8 mouse cellular contexts compared by ENCODE assay signal in the genomic region with DNA sequence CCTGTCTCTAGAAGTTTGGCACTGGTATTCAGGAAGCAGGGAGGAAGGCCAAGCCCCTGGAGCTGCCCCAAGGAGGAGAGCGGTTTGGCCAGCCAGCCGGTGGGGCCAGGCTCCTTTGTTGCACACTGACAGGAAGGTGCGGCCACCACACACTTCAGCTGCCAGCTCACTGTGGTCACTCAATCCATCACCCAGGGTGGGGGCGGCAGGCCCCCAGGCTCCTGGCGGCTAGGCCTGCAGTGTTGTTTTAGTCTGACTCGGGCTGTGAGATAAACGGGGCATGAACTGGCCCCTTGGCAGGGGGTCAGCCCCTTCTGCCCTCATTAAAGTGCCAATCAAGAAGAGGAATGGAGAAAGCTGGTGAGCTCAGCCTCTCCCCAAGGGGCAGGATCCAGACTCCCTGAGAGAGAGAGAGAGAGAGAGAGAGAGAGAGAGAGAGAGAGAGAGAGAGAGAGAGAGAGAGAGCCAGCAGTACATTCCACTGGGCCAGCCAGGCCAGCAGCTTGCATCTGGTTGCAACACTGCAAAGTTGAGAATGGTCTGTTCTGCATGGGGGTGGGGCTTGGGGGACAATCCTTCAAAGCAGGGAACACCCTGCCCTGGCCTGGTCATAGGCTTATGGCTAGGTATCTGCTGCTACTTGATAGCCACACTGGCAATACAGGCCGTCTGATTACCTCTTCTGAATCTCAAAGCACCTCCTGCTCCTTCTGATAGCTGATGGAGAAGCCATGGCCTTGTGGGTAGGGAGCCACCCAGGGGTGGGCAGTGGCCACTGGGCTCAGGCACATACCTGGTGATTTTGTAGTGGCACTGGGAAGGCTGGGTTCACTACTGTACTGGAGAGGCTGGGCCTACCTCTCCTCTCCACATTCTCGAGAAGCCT. TPM values are rescaled to one million over a fixed set of nuclear protein-coding genes. Genes with fewer than 3 reads are reported as not detected.
DNase-seq lines count a peak whose midpoint lies in the region; ATAC-seq lines count a peak whose summit lies in the region.

No protein-coding gene starts in this region.

- DNase-seq in MN1 (ENCODE audit: low spot score), result peak; percentile 61
- DNase-seq in cerebellum, adult 11-12 months, result peak; percentile 51
- DNase-seq in heart, postnatal 4 days, result peak; percentile 81
- DNase-seq in limb, embryonic 11.5 days (ENCODE audit: low spot score), result peak; percentile 69
- DNase-seq in midbrain, embryonic 10.5 days (ENCODE audit: low spot score), result peak; percentile 30
- DNase-seq in thymus, postnatal 25 days, result no peak

- H3K4me1 ChIP-seq in forebrain, embryonic 15.5 days, result 0 out of 2 replicates have a peak, but pooled peaks cover 4% of the 10 kb centered on the region
- H3K4me1 ChIP-seq in limb, embryonic 11.5 days (ENCODE audit: control insufficient read depth, insufficient read depth, low read length), result peaks cover 13% of the 10 kb centered on the region
- peaks cover 12% of the 10 kb centered on the region for H3K4me1 ChIP-seq in midbrain, embryonic 10.5 days
- peaks cover 22% of the 10 kb centered on the region for H3K4me1 ChIP-seq in stomach, embryonic 15.5 days

- H3K27me3 ChIP-seq in forebrain, embryonic 15.5 days, result no peaks in the 10 kb centered on the region
- H3K27me3 ChIP-seq in limb, embryonic 11.5 days (ENCODE audit: control insufficient read depth, insufficient read depth, low read length), result no peaks in the 10 kb centered on the region
- no peaks in the 10 kb centered on the region for H3K27me3 ChIP-seq in midbrain, embryonic 10.5 days (ENCODE audit: low read depth, poor library complexity, severe bottlenecking)
- H3K27me3 ChIP-seq in stomach, embryonic 15.5 days (replicated peaks), result no peaks in the 10 kb centered on the region

- 19% methylated on average over 9 of the region's 9 CpGs for WGBS in forebrain, embryonic 15.5 days
- WGBS in limb, embryonic 11.5 days, result 10% methylated on average over 9 of the region's 9 CpGs
- 24% methylated on average over 9 of the region's 9 CpGs for WGBS in midbrain, embryonic 10.5 days
- WGBS in stomach, embryonic 15.5 days, result 24% methylated on average over 9 of the region's 9 CpGs

- H3K9me3 ChIP-seq in forebrain, embryonic 15.5 days, result no peaks in the 10 kb centered on the region
- H3K9me3 ChIP-seq in limb, embryonic 11.5 days (ENCODE audit: control insufficient read depth, low read length), result no peaks in the 10 kb centered on the region
- no peaks in the 10 kb centered on the region for H3K9me3 ChIP-seq in midbrain, embryonic 10.5 days (replicated peaks)
- H3K9me3 ChIP-seq in stomach, embryonic 15.5 days, result no peaks in the 10 kb centered on the region

- H3K9ac ChIP-seq in forebrain, embryonic 15.5 days (replicated peaks), result no peak overlapping the region
- H3K9ac ChIP-seq in limb, embryonic 11.5 days (ENCODE audit: low read length), result peak overlapping the region; percentile 30; the same call in 1 of the 2 replicates
- no peak overlapping the region for H3K9ac ChIP-seq in stomach, embryonic 15.5 days

- no peak overlapping the region for H3K4me3 ChIP-seq in forebrain, embryonic 15.5 days
- H3K4me3 ChIP-seq in limb, embryonic 11.5 days (ENCODE audit: low read depth, low read length), result no peak overlapping the region
- no peak overlapping the region for H3K4me3 ChIP-seq in midbrain, embryonic 10.5 days
- H3K4me3 ChIP-seq in stomach, embryonic 15.5 days (replicated peaks), result no peak overlapping the region

- no peaks in the 10 kb centered on the region for H3K36me3 ChIP-seq in forebrain, embryonic 15.5 days
- no peaks in the 10 kb centered on the region for H3K36me3 ChIP-seq in limb, embryonic 11.5 days (ENCODE audit: control insufficient read depth, insufficient read depth, low read length)
- no peaks in the 10 kb centered on the region for H3K36me3 ChIP-seq in midbrain, embryonic 10.5 days
- no peaks in the 10 kb centered on the region for H3K36me3 ChIP-seq in stomach, embryonic 15.5 days

- H3K27ac ChIP-seq in forebrain, embryonic 15.5 days (replicated peaks), result no peak overlapping the region
- H3K27ac ChIP-seq in limb, embryonic 11.5 days (replicated peaks; ENCODE audit: low read depth, low read length), result peak overlapping the region; percentile 72
- peak overlapping the region; percentile 76 for H3K27ac ChIP-seq in midbrain, embryonic 10.5 days (replicated peaks)
- H3K27ac ChIP-seq in stomach, embryonic 15.5 days, result peak overlapping the region; percentile 64

- no peak overlapping the region for H3K4me2 ChIP-seq in forebrain, embryonic 15.5 days (replicated peaks)
- no peak overlapping the region for H3K4me2 ChIP-seq in limb, embryonic 11.5 days (ENCODE audit: low read depth, severe bottlenecking)
- H3K4me2 ChIP-seq in stomach, embryonic 15.5 days, result no peak overlapping the region

- ATAC-seq in forebrain, embryonic 15.5 days (replicated peaks), result peak; percentile 61
- ATAC-seq in limb, embryonic 11.5 days (ENCODE audit: insufficient number of reproducible peaks, low FRiP score, low TSS enrichment, low read depth), result peak; percentile 87
- ATAC-seq in stomach, embryonic 15.5 days (ENCODE audit: insufficient read depth, low FRiP score, low read depth), result peak; percentile 94

RNA-seq across cellular contexts. Expression of a gene that starts 57.1 kb away (rescaled TPM):
- 18.3 and 19.6 TPM in 2 replicates for polyA plus RNA-seq in forebrain, embryonic 15.5 days (2015; fragmentation: Nextera tagmentation; extraction: Ambion mirVana)
- 10 to 100 TPM; 40.6 to 50.7 TPM for total RNA-seq in heart, postnatal 4 days (2021)
- polyA plus RNA-seq in limb, embryonic 11.5 days (2014; fragmentation: Nextera tagmentation; extraction: Ambion mirVana), result 48.5 and 50.2 TPM in 2 replicates
- 7.0 and 8.6 TPM in 2 replicates for polyA plus RNA-seq in midbrain, embryonic 10.5 days (2016; fragmentation: Nextera tagmentation; extraction: Ambion mirVana)
- polyA plus RNA-seq in stomach, embryonic 15.5 days (2015; fragmentation: Nextera tagmentation; extraction: Ambion mirVana), result 112 and 117 TPM in 2 replicates
